Mouse (Mus musculus) forebrain, embryonic 12.5 days (tissue): Measurements from ENCODE around the gene Erc2. TPM values are rescaled to one million over a fixed set of nuclear protein-coding genes. Genes with fewer than 3 reads are reported as not detected.

Experiments
- ATAC-seq: fragments of 200-750 bp; cut with Nextera tagmentation; 2 replicates; pipeline ENCODE4 v1.8.0; 2017; ENCODE audit warnings: moderate TSS enrichment; ENCODE audit not compliant: low FRiP score
- H3K27ac ChIP-seq: fragments of 300-500 bp; sonication (generic); 2 replicates; pipeline ENCODE4 v1.5.1; 2016; ENCODE audit warnings: mild to moderate bottlenecking
- H3K27me3 ChIP-seq: fragments of 300-500 bp; sonication (generic); 2 replicates; pipeline ENCODE4 v1.6.1; 2016; ENCODE audit warnings: mild to moderate bottlenecking
- H3K36me3 ChIP-seq: fragments of 300-500 bp; sonication (generic); replicated peaks from 2 replicates; pipeline ENCODE4 v1.6.1; 2016; ENCODE audit warnings: mild to moderate bottlenecking
- H3K4me1 ChIP-seq: fragments of 300-500 bp; sonication (generic); 2 replicates; pipeline ENCODE4 v1.6.1; 2016
- H3K4me2 ChIP-seq: fragments of 300-500 bp; sonication (generic); 2 replicates; pipeline ENCODE4 v1.6.1; 2016; ENCODE audit warnings: mild to moderate bottlenecking, moderate library complexity
- H3K4me3 ChIP-seq: fragments of 300-500 bp; sonication (generic); replicated peaks from 2 replicates; pipeline ENCODE4 v1.5.1; 2016; ENCODE audit warnings: mild to moderate bottlenecking
- H3K9ac ChIP-seq: fragments of 300-500 bp; sonication (generic); 2 replicates; pipeline ENCODE4 v1.6.1; 2016; ENCODE audit warnings: mild to moderate bottlenecking
- H3K9me3 ChIP-seq: fragments of 300-500 bp; sonication (generic); 2 replicates; pipeline ENCODE4 v1.6.1; 2016
- WGBS: fragments of 180-500 bp; shearing (Covaris S2); methylation state at CpG from one replicate; pipeline ENCODE4 v1.1.7; 2016; 5-methylcytosine and 5-hydroxymethylcytosine counted together
- polyA plus RNA-seq: library from polyadenylated mRNA; unstranded; fragments of >200 nt; fragmentation: Nextera tagmentation; extraction: Ambion mirVana; gene quantifications from 2 replicates; pipeline ENCODE4 v1.2.1, GENCODE M21; 2016

Erc2 gene
- polyA plus RNA-seq, 1 experiment from 2014 or later = 31.7 TPM

DNA sequence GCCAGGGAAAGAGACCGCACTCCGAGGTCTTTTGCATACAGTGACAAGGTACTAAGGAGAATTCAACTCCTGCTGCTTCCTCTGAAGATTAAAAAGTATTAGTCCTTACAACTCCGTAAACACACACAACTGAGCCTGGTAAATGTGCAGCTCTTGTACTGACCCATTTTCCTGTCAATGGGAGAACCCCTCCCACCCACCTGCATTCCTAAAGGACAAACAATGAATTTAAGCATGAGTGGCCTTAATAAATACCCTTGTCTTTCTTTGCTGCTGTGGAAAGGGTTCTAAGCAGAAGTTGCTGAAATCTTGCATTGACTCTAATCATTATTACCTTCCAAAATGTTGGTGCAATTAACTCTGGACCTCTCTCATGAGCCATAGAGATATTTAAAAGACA, 854.5 kb downstream of the Erc2 start:
- Histone ChIP-seq H3K27ac (no peak overlapping the region), H3K36me3 (no peaks in the 10 kb centered on the region), H3K4me3 (no peak overlapping the region), H3K9me3 (no peaks in the 10 kb centered on the region), H3K9ac (no peak overlapping the region), H3K4me2 (no peak overlapping the region), H3K27me3 (peaks cover 6% of the 10 kb centered on the region), H3K4me1 (peaks cover 19% of the 10 kb centered on the region)
- WGBS = 17% methylated on average over 3 of the region's 3 CpGs
- no peak for ATAC-seq

DNA sequence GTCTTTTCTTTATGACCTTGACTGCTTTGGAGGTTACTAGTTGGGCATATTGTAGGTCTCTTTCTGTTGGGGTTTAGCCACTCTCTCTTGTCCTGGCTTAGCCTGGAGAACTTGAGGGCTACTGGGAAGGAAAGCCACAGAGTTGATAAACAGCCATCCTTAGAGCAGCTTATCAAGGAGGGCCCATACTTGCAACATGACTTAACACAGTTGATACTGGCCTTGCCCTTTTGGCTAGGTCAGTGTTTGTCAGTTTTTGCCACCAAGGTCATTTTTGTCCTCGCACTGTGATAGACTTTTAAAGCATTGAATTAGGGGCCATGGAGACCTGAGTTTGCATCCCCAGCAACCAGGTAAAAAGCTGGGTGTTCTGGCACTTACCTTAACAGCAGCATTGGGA, 858.6 kb downstream of the Erc2 start:
- Histone ChIP-seq H3K9ac (no peak overlapping the region), H3K27me3 (0 out of 2 replicates have a peak, but pooled peaks cover 3% of the 10 kb centered on the region), H3K36me3 (no peaks in the 10 kb centered on the region), H3K9me3 (no peaks in the 10 kb centered on the region), H3K4me3 (no peak overlapping the region), H3K4me1 (peaks cover 6% of the 10 kb centered on the region), H3K27ac (no peak overlapping the region), H3K4me2 (no peak overlapping the region)
- ATAC-seq = no peak
- 90% methylated on average over 1 of the region's 1 CpGs for WGBS

DNA sequence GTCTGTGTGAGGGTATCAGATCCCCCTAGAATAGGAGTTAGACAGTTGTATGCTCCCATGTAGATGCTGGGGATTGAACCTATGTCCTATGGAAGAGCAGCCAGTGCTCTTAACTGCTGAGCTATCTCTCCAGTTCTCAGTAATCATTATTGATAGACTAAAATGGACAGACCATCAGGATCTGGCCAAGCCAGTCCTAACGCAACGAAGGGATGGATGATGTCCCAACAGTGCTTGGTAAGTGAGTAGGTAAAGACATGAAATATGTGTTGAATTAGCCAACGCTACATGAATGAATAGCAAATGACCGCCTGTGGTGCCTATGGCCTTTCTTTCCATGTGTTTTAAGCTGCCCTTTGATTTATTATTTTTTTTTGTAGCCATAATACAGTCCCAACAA, 871.6 kb downstream of the Erc2 start:
- Histone ChIP-seq H3K27ac (no peak overlapping the region), H3K27me3 (no peaks in the 10 kb centered on the region), H3K4me1 (0 out of 2 replicates have a peak, but pooled peaks cover under 1% of the 10 kb centered on the region), H3K36me3 (no peaks in the 10 kb centered on the region), H3K9ac (no peak overlapping the region), H3K9me3 (no peaks in the 10 kb centered on the region), H3K4me2 (no peak overlapping the region), H3K4me3 (no peak overlapping the region)
- 92% methylated on average over 4 of the region's 4 CpGs for WGBS
- no peak for ATAC-seq

DNA sequence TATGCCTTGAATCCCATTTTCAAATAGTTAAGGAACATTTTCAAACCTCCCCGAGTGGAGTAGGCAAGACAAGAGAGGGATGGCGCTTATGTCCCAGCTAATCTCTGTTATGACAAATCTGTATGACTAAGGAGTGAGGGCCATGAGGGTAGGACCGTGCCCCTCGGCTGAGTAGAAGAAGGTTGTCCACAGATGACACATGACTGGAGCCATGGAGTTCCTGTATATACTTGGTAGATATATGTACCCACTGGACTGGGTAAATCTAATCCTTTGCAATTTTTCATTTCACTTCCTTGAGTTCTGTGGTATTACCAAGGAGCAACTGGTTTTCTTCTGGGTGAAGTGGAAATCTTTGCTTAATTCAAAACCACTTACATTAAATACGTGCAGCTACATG, 872.0 kb downstream of the Erc2 start:
- H3K27ac ChIP-seq = no peak overlapping the region
- ATAC-seq = no peak
- 93% methylated on average over 5 of the region's 5 CpGs for WGBS

DNA sequence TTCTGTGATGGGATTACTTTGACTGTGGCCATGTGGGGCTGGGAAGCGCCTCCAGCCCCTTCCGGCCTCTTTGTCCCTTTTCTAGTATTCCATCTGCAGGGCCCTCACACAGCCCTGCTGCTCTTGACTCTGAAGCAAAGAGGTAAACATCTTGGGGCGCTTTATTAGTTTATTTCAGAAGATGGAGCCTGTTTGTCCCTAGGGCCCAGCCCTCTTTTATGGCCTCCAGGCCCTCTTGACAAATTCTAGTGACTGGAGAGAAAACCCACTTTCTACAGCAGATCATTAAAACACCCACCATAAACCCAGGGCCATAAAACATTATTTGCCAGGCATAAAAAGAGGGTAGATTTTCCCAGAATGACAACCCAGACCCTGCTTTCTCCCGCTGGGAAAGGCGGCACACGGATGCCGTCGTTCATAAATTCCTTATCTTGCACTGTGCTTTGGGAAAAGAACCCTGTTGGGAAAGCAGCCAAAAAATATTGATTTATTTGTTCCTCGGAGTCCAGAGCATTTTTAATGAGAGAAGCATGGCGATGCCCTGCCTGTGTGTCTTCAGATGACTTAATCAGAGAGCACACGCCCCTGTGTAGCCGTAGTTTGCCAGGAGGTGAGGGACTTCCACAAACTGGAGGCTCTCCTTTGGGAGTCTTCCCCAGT, 879.1 kb downstream of the Erc2 start:
- 81% methylated on average over 12 of the region's 12 CpGs for WGBS
- Histone ChIP-seq H3K9ac (no peak overlapping the region), H3K36me3 (no peaks in the 10 kb centered on the region), H3K27me3 (peaks cover 50% of the 10 kb centered on the region), H3K4me3 (no peak overlapping the region), H3K4me2 (no peak overlapping the region), H3K27ac (no peak overlapping the region), H3K4me1 (peaks cover 24% of the 10 kb centered on the region), H3K9me3 (no peaks in the 10 kb centered on the region)
- ATAC-seq = no peak

More for the DNA sequence above, 872.0 kb downstream of the Erc2 start:
- Histone ChIP-seq H3K4me1 (0 out of 2 replicates have a peak, but pooled peaks cover 3% of the 10 kb centered on the region), H3K9ac (no peak overlapping the region), H3K27me3 (no peaks in the 10 kb centered on the region), H3K4me3 (no peak overlapping the region), H3K9me3 (no peaks in the 10 kb centered on the region), H3K4me2 (no peak overlapping the region), H3K36me3 (no peaks in the 10 kb centered on the region)

DNA sequence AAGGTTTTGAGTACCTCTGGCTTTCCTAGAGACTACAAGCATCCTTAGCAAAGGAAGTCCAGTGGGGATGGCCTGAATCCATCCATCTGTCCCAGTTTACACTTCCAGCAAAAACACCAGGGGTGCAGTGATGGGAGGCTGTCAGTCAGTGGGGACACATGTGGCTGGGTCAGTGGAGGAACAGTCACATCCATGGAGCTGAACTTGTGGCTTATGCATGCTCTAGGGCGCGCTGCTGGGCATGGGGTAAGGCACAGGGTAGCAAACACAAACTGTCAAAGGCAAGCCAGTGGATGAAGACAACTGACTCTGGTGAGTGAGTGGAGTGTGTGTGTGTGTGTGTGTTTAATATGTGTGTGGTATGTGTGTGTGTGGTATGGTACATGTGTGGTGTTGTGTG, 881.0 kb downstream of the Erc2 start:
- H3K4me3 ChIP-seq = no peak overlapping the region
- H3K4me2 ChIP-seq = no peak overlapping the region
- no peaks in the 10 kb centered on the region for H3K9me3 ChIP-seq
- no peak overlapping the region for H3K9ac ChIP-seq
- H3K27me3 ChIP-seq = peaks cover 64% of the 10 kb centered on the region
- no peak overlapping the region for H3K27ac ChIP-seq
- no peaks in the 10 kb centered on the region for H3K36me3 ChIP-seq
- peaks cover 31% of the 10 kb centered on the region for H3K4me1 ChIP-seq
- 97% methylated on average over 2 of the region's 2 CpGs for WGBS
- no peak for ATAC-seq

DNA sequence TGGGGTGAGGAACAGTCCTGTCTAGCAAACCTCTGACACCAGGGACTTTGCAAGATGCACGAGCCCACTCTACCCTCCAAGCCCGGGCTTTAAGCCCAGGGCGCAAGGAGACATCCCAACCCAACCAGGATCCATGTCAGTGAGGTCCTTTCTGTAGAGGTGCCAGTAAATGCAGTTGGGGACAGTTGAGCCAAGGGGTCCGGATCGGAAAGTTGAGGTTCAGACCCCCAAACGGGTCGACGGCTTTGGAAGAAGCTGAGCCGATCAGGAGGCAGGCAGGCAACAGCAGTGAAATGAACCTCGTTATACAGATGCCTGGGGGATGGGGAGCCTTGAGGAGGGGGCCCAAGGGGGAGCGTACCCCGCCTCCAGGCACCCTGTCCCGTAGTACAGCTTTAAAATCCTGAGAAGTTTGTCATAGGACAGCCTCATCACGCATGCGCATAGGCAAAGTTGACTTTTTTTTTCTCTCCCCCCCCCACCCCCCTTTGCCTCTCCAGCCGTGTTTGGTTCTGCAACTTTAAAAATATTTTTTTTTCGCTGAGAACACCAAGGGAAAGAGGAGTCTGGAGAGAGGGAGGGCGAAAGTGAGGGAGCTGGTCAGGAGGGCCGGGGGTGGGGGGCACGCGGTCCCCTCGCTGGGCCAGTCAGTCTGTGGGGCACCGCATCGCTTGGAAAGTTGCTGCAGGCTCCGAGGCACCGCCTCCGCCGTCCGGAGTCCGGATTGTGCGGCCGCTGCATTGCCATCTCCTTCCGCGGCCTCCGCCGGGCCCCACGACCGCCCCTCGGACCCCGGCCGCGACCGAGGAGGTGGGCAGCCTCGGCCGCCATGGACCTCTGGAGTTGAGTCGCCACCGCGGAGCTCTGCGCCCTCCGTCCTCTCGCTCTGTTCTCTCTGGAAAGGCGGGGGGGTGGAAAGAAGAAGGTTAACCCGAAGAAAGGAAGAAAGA, 882.1 kb downstream of the Erc2 start, which contains the start of gene Wnt5a:
Gene Wnt5a (plus strand): TSS at position 650 of the 950 bp plus-strand sequence.
- Histone ChIP-seq H3K9ac (peak within 1 kb of the TSS; percentile 61), H3K27me3 (peaks cover 72% of the 10 kb centered on the region), H3K9me3 (no peaks in the 10 kb centered on the region), H3K4me3 (peak within 1 kb of the TSS; percentile 62), H3K4me1 (peaks cover 36% of the 10 kb centered on the region), H3K36me3 (no peaks in the 10 kb centered on the region), H3K4me2 (peak within 1 kb of the TSS; percentile 74), H3K27ac (peak within 1 kb of the TSS; percentile 85)
- WGBS = 1% methylated on average over 52 of the region's 53 CpGs
- peak; percentile 45 for ATAC-seq

DNA sequence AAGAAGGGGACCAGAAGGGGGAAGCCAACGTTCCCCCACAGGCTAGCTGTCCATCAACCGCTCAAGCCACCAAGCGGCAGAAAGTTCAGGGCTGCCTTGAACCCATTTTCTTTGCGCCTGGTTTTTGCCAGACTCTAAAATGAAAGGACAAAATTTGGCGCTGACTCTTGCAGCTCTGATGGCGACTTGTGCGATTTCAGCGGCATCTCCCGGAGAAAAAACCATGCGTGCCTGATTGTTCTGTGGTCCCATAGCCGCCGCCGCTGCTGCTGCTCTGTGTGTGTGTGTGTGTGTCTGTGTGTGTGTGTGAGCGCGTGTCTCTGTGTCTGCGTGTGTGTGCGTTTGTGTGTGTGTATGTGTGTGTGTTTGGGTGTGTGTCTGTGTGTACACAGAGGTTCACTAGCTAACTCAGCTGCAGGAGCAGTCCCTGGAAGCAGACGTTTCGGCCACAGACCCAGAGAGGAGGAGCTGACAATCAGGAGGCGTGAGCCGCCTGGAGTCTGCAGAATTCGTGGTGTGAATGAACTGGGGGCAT, 882.9 kb downstream of the Erc2 start:
- no peaks in the 10 kb centered on the region for H3K36me3 ChIP-seq
- peaks cover 73% of the 10 kb centered on the region for H3K27me3 ChIP-seq
- peak overlapping the region; percentile 61 for H3K9ac ChIP-seq
- H3K4me1 ChIP-seq = peaks cover 44% of the 10 kb centered on the region
- under 1% methylated on average over 22 of the region's 22 CpGs for WGBS
- H3K4me3 ChIP-seq = peak overlapping the region; percentile 62
- H3K9me3 ChIP-seq = no peaks in the 10 kb centered on the region
- H3K4me2 ChIP-seq = peak overlapping the region; percentile 74
- H3K27ac ChIP-seq = peak overlapping the region; percentile 85
- peak; percentile 48 for ATAC-seq

DNA sequence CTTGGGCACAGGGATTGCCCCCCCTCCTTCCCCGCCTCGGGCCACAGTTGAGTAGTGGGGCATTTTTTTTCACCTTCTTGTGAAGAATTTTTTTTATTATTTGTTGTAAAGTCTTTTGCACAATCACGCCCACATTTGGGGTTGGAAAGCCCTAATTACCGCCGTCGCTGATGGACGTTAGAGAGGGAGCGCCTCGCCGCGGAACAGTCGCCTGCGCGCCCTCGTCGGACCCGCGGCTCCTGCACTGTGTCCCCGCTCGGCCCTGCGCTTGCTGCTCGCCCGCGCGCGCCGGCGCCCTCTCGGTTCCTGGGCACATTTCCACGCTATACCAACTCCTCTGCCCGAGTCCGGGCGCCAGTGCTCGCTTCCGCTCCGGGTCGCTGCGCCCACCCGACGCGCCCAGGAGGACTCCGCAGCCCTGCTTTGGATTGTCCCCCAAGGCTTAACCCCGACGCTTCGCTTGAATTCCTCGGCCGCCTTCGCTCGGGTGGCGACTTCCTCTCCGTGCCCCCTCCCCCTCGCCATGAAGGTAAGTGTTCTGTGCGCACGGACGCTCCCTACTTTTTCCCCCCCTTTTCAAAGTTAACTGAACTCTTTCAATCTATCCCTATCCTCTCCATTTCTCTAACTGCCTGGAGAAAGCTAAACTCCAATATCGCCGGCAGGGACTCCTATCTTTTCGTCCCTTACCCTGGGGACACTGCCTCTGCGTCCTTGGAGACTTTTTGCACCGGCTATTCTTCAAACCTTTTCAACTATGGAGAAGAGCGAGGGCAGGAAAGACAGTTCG, 883.6 kb downstream of the Erc2 start:
- H3K4me3 ChIP-seq = peak overlapping the region; percentile 62
- H3K4me2 ChIP-seq = peak overlapping the region; percentile 74
- H3K4me1 ChIP-seq = peaks cover 50% of the 10 kb centered on the region
- H3K9me3 ChIP-seq = no peaks in the 10 kb centered on the region
- no peaks in the 10 kb centered on the region for H3K36me3 ChIP-seq
- ATAC-seq = peak; percentile 28
- peak overlapping the region; percentile 85 for H3K27ac ChIP-seq
- under 1% methylated on average over 62 of the region's 62 CpGs for WGBS
- H3K27me3 ChIP-seq = peaks cover 79% of the 10 kb centered on the region
- peak overlapping the region; percentile 61 for H3K9ac ChIP-seq

DNA sequence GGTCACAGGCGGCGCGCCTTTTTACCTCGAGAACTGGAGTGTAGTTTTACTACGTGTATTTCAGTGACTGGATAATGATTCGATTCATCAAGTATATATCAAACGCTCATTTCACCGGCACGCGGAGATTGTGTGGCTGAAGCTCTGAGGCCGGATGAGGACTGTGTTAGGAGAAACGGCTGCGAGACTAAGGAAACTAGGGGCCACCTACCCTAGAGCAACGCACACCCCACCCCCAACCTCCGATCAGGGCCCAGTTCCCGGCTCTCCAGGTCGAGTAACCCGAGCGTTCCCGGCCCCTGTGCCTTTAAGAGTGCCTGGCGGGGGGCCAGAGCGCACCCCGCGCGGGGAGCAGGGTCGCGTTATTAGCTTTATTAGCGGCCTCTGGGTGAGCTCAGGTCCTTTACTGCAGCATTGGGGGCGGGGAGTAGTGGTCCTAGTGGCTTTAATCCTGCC, 884.2 kb downstream of the Erc2 start:
- peak overlapping the region; percentile 74 for H3K4me2 ChIP-seq
- under 1% methylated on average over 29 of the region's 29 CpGs for WGBS
- H3K9me3 ChIP-seq = no peaks in the 10 kb centered on the region
- peak; percentile 7; the same call in 1 of the 2 replicates for ATAC-seq
- H3K4me1 ChIP-seq = peaks cover 56% of the 10 kb centered on the region
- H3K9ac ChIP-seq = peak overlapping the region; percentile 61
- H3K4me3 ChIP-seq = peak overlapping the region; percentile 62
- no peaks in the 10 kb centered on the region for H3K36me3 ChIP-seq
- 0 out of 2 replicates have a peak overlapping the region, but pooled peaks have one; percentile 85 for H3K27ac ChIP-seq
- H3K27me3 ChIP-seq = peaks cover 81% of the 10 kb centered on the region

DNA sequence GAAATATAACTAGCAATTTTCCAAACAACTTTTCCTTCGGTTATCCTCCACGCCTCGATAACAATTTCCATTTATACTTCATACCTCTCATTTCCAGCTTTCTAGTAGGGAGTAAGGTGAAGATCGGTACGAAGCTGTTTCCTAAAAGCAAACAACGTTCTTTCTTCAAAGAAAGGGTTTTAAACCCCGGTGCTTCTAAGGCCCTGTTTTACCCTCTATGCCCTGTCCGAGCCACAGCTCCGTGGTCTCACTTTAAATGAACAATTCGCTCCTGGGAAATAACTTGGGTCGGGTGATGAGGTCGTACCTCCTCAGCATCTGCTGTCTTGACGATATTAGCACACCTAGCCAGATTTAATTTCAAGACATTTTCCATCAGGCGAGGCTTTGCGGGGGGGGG, 884.8 kb downstream of the Erc2 start:
- peak overlapping the region; percentile 74 for H3K4me2 ChIP-seq
- H3K9ac ChIP-seq = peak overlapping the region; percentile 61; the same call in 1 of the 2 replicates
- peaks cover 60% of the 10 kb centered on the region for H3K4me1 ChIP-seq
- H3K4me3 ChIP-seq = peak overlapping the region; percentile 62
- H3K9me3 ChIP-seq = no peaks in the 10 kb centered on the region
- peaks cover 79% of the 10 kb centered on the region for H3K27me3 ChIP-seq
- ATAC-seq = no peak
- no peaks in the 10 kb centered on the region for H3K36me3 ChIP-seq
- under 1% methylated on average over 15 of the region's 15 CpGs for WGBS
- no peak overlapping the region for H3K27ac ChIP-seq
